Mouse (Mus musculus): Measurements from ENCODE around the gene Gm2163.
"Not testable (repeated sequence)": the region's sequence is repeated elsewhere in the genome, so short reads cannot be mapped to it uniquely, and the experiment has no call there.

Gm2163 gene

GRCm38 (mm10) chr4:42466452-42466851 is at the start of gene Gm2163:
Gm2163 (plus strand) TSS chr4:42466752.
- not testable (repeated sequence) for DNase-seq (ENCODE audit: low spot score)

- not testable (repeated sequence) for DNase-seq (ENCODE audit: low spot score)
Observed at GRCm38 (mm10) chr4:42439078-42439477, 27.5 kb upstream of the Gm2163 start, which contains the start of gene Gm21586. Gm21586 (plus strand) TSS chr4:42439378.

DNA sequence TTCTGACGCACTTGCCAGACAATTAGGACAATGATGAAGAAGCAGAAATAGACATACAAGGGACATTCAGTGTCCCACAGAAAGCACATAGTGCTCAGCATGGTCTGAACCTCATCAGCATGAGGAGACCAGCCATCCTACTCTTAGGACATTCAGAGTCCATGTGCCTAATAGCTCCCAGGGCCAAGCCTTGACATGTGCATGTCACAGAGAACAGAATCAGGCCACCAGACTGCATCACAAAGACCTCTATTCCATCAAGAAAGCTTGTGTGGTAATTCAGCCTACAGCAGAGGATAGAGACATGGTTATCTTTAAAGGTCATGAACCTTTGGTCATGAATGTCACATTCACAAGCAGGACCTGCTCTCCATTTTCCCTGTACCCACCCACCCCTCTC is 61.5 kb downstream of the Gm2163 start, which contains the start of gene Fam205a2:
TSS of gene Fam205a2 (minus strand) at position 101 of the 400 bp plus-strand sequence.
- not testable (repeated sequence) for DNase-seq (ENCODE audit: low spot score)

DNA sequence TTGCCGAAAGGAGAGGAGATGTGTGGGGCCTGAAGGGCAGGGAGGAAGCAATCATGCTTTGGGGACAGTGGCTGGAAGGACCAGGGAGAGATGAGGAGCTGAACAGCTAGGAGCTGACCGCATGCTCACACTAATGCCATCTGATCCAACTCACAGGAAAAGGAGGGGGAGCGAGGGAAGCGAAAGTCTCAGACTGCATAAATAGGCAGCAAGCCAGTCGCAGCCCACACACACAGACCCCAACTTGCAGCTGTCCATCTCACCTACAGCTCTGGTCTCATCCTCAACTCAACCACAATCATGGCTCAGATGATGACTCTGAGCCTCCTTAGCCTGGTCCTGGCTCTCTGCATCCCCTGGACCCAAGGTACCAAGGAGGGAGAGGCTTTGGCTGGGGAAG is 145.3 kb downstream of the Gm2163 start, which contains the start of gene Gm10591:
TSS of gene Gm10591 (plus strand) at position 301 of the 400 bp plus-strand sequence.
- DNase-seq (ENCODE audit: low spot score) = not testable (repeated sequence)

- DNase-seq (ENCODE audit: low spot score) = not testable (repeated sequence)
Observed at GRCm38 (mm10) chr4:42629419-42629818, 162.9 kb downstream of the Gm2163 start, which contains the start of gene Gm2564. Gm2564 (plus strand) TSS chr4:42629719.

Data from ovary, postnatal 10 days (tissue).